Mouse (Mus musculus): ENCODE data around the gene Lrguk. TPM values are rescaled to one million over a fixed set of nuclear protein-coding genes. Genes with fewer than 3 reads are reported as not detected.

Lrguk gene
- polyA plus RNA-seq, 1 experiment: 0.43 TPM

GRCm38 (mm10) chr6:34116838-34117478, 87.7 kb downstream of the Lrguk start:
- no peak for DNase-seq
- Histone ChIP-seq H3K27ac (ENCODE audit: insufficient read depth, low read length) (no peak overlapping the region), H3K4me1 (ENCODE audit: control insufficient read depth, insufficient read depth, low read length) (no peaks in the 10 kb centered on the region), H3K27me3 (ENCODE audit: control insufficient read depth, insufficient read depth, low read length) (no peaks in the 10 kb centered on the region), H3K4me3 (replicated peaks; ENCODE audit: insufficient read depth, low read depth, low read length) (no peak overlapping the region)
- 94% methylated on average over 7 of the region's 7 CpGs for whole genome bisulfite sequencing
- TF ChIP-seq POLR2A (IDR thresholded peaks at IDR 0.05; ENCODE audit: borderline replicate concordance, insufficient read depth, low read length) (no peak), CTCF (IDR thresholded peaks at IDR 0.05; ENCODE audit: borderline replicate concordance, insufficient read depth, low read depth, low read length) (no peak)

- Histone ChIP-seq H3K4me1 (ENCODE audit: control insufficient read depth, insufficient read depth, low read length) (no peaks in the 10 kb centered on the region), H3K4me3 (replicated peaks; ENCODE audit: insufficient read depth, low read depth, low read length) (no peak overlapping the region), H3K27me3 (ENCODE audit: control insufficient read depth, insufficient read depth, low read length) (no peaks in the 10 kb centered on the region), H3K27ac (ENCODE audit: insufficient read depth, low read length) (no peak overlapping the region)
- WGBS: 78% methylated on average over 2 of the region's 2 CpGs
- TF ChIP-seq POLR2A (IDR thresholded peaks at IDR 0.05; ENCODE audit: borderline replicate concordance, insufficient read depth, low read length): no peak
- TF ChIP-seq CTCF (IDR thresholded peaks at IDR 0.05; ENCODE audit: borderline replicate concordance, insufficient read depth, low read depth, low read length): no peak
- DNase-seq: no peak
Measured at GRCm38 (mm10) chr6:34124401-34124800, 95.2 kb downstream of the Lrguk start.

GRCm38 (mm10) chr6:34129261-34129660, 100.0 kb downstream of the Lrguk start:
- H3K27me3 ChIP-seq (ENCODE audit: control insufficient read depth, insufficient read depth, low read length): no peaks in the 10 kb centered on the region
- no peak overlapping the region for H3K27ac ChIP-seq (ENCODE audit: insufficient read depth, low read length)
- WGBS: 85% methylated on average over 2 of the region's 2 CpGs
- TF ChIP-seq CTCF (IDR thresholded peaks at IDR 0.05; ENCODE audit: borderline replicate concordance, insufficient read depth, low read depth, low read length): no peak
- TF ChIP-seq POLR2A (IDR thresholded peaks at IDR 0.05; ENCODE audit: borderline replicate concordance, insufficient read depth, low read length): no peak
- H3K4me1 ChIP-seq (ENCODE audit: control insufficient read depth, insufficient read depth, low read length): no peaks in the 10 kb centered on the region
- H3K4me3 ChIP-seq (replicated peaks; ENCODE audit: insufficient read depth, low read depth, low read length): no peak overlapping the region
- DNase-seq: no peak

- H3K4me3 ChIP-seq (replicated peaks; ENCODE audit: insufficient read depth, low read depth, low read length): no peak overlapping the region
- no peak for DNase-seq
- H3K27ac ChIP-seq (ENCODE audit: insufficient read depth, low read length): no peak overlapping the region
- H3K27me3 ChIP-seq (ENCODE audit: control insufficient read depth, insufficient read depth, low read length): no peaks in the 10 kb centered on the region
- no peak for TF ChIP-seq POLR2A (IDR thresholded peaks at IDR 0.05; ENCODE audit: borderline replicate concordance, insufficient read depth, low read length)
- TF ChIP-seq CTCF (IDR thresholded peaks at IDR 0.05; ENCODE audit: borderline replicate concordance, insufficient read depth, low read depth, low read length): no peak
- 78% methylated on average over 9 of the region's 9 CpGs for WGBS
- no peaks in the 10 kb centered on the region for H3K4me1 ChIP-seq (ENCODE audit: control insufficient read depth, insufficient read depth, low read length)
Measured at GRCm38 (mm10) chr6:34132391-34132790, 103.1 kb downstream of the Lrguk start.

- no peak for TF ChIP-seq CTCF (IDR thresholded peaks at IDR 0.05; ENCODE audit: borderline replicate concordance, insufficient read depth, low read depth, low read length)
- no peak for TF ChIP-seq POLR2A (IDR thresholded peaks at IDR 0.05; ENCODE audit: borderline replicate concordance, insufficient read depth, low read length)
- no peak overlapping the region for H3K4me3 ChIP-seq (replicated peaks; ENCODE audit: insufficient read depth, low read depth, low read length)
- H3K27me3 ChIP-seq (ENCODE audit: control insufficient read depth, insufficient read depth, low read length): no peaks in the 10 kb centered on the region
- 81% methylated on average over 3 of the region's 3 CpGs for WGBS
- no peak for DNase-seq
- H3K27ac ChIP-seq (ENCODE audit: insufficient read depth, low read length): no peak overlapping the region
- H3K4me1 ChIP-seq (ENCODE audit: control insufficient read depth, insufficient read depth, low read length): no peaks in the 10 kb centered on the region
Measured at GRCm38 (mm10) chr6:34138366-34138765, 109.1 kb downstream of the Lrguk start.

GRCm38 (mm10) chr6:34142931-34143330, 113.7 kb downstream of the Lrguk start:
- H3K4me1 ChIP-seq (ENCODE audit: control insufficient read depth, insufficient read depth, low read length): no peaks in the 10 kb centered on the region
- 85% methylated on average over 11 of the region's 11 CpGs for WGBS
- H3K4me3 ChIP-seq (replicated peaks; ENCODE audit: insufficient read depth, low read depth, low read length): no peak overlapping the region
- no peaks in the 10 kb centered on the region for H3K27me3 ChIP-seq (ENCODE audit: control insufficient read depth, insufficient read depth, low read length)
- no peak overlapping the region for H3K27ac ChIP-seq (ENCODE audit: insufficient read depth, low read length)
- no peak for DNase-seq
- TF ChIP-seq POLR2A (IDR thresholded peaks at IDR 0.05; ENCODE audit: borderline replicate concordance, insufficient read depth, low read length) (no peak), CTCF (IDR thresholded peaks at IDR 0.05; ENCODE audit: borderline replicate concordance, insufficient read depth, low read depth, low read length) (no peak)

GRCm38 (mm10) chr6:34146042-34146441, 116.8 kb downstream of the Lrguk start:
- H3K27ac ChIP-seq (ENCODE audit: insufficient read depth, low read length): no peak overlapping the region
- DNase-seq: no peak
- no peaks in the 10 kb centered on the region for H3K4me1 ChIP-seq (ENCODE audit: control insufficient read depth, insufficient read depth, low read length)
- no peak for TF ChIP-seq CTCF (IDR thresholded peaks at IDR 0.05; ENCODE audit: borderline replicate concordance, insufficient read depth, low read depth, low read length)
- no peak for TF ChIP-seq POLR2A (IDR thresholded peaks at IDR 0.05; ENCODE audit: borderline replicate concordance, insufficient read depth, low read length)
- H3K4me3 ChIP-seq (replicated peaks; ENCODE audit: insufficient read depth, low read depth, low read length): no peak overlapping the region
- WGBS: 75% methylated on average over 6 of the region's 6 CpGs
- H3K27me3 ChIP-seq (ENCODE audit: control insufficient read depth, insufficient read depth, low read length): no peaks in the 10 kb centered on the region

- TF ChIP-seq POLR2A (IDR thresholded peaks at IDR 0.05; ENCODE audit: borderline replicate concordance, insufficient read depth, low read length) (no peak), CTCF (IDR thresholded peaks at IDR 0.05; ENCODE audit: borderline replicate concordance, insufficient read depth, low read depth, low read length) (no peak)
- Histone ChIP-seq H3K4me3 (replicated peaks; ENCODE audit: insufficient read depth, low read depth, low read length) (no peak overlapping the region), H3K27me3 (ENCODE audit: control insufficient read depth, insufficient read depth, low read length) (no peaks in the 10 kb centered on the region), H3K4me1 (ENCODE audit: control insufficient read depth, insufficient read depth, low read length) (no peaks in the 10 kb centered on the region), H3K27ac (ENCODE audit: insufficient read depth, low read length) (no peak overlapping the region)
- 87% methylated on average over 3 of the region's 3 CpGs for WGBS
- DNase-seq: no peak
Measured at GRCm38 (mm10) chr6:34148021-34148420, 118.8 kb downstream of the Lrguk start.
